Mouse (Mus musculus) hindbrain, embryonic 13.5 days (tissue): Measurements from ENCODE around the gene Klhl36. TPM values are rescaled to one million over a fixed set of nuclear protein-coding genes. Genes with fewer than 3 reads are reported as not detected.
"Not testable (repeated sequence)": the region's sequence is repeated elsewhere in the genome, so short reads cannot be mapped to it uniquely, and the experiment has no call there.

Source experiments
- ATAC-seq: fragments of 200-750 bp; cut with Nextera tagmentation; 2 replicates; pipeline ENCODE4 v1.8.0; 2017; ENCODE audit warnings: moderate TSS enrichment; ENCODE audit not compliant: low FRiP score
- H3K27ac ChIP-seq: fragments of 300-500 bp; sonication (generic); 2 replicates; pipeline ENCODE4 v1.5.1; 2015; ENCODE audit warnings: inconsistent platforms, mild to moderate bottlenecking, moderate library complexity
- H3K27me3 ChIP-seq: fragments of 300-500 bp; sonication (generic); 2 replicates; pipeline ENCODE4 v1.6.1; 2015; ENCODE audit warnings: mild to moderate bottlenecking, inconsistent platforms
- H3K36me3 ChIP-seq: fragments of 300-500 bp; sonication (generic); 2 replicates; pipeline ENCODE4 v1.6.1; 2015; ENCODE audit warnings: mild to moderate bottlenecking, inconsistent platforms
- H3K4me1 ChIP-seq: fragments of 300-500 bp; sonication (generic); replicated peaks from 2 replicates; pipeline ENCODE4 v1.6.1; 2015; ENCODE audit warnings: inconsistent platforms
- H3K4me2 ChIP-seq: fragments of 300-500 bp; sonication (generic); 2 replicates; pipeline ENCODE4 v1.6.1; 2015; ENCODE audit warnings: inconsistent platforms, mild to moderate bottlenecking, moderate library complexity
- H3K4me3 ChIP-seq: fragments of 300-500 bp; sonication (generic); 2 replicates; pipeline ENCODE4 v1.5.1; 2015; ENCODE audit warnings: mild to moderate bottlenecking, inconsistent platforms
- H3K9ac ChIP-seq: fragments of 300-500 bp; sonication (generic); 2 replicates; pipeline ENCODE4 v1.6.1; 2015; ENCODE audit warnings: mild to moderate bottlenecking, inconsistent platforms
- H3K9me3 ChIP-seq: fragments of 300-500 bp; sonication (generic); 2 replicates; pipeline ENCODE4 v1.6.1; 2016; ENCODE audit warnings: inconsistent platforms
- WGBS: fragments of 180-500 bp; shearing (Covaris S2); methylation state at CpG from one replicate; pipeline ENCODE4 v1.1.7; 2015; 5-methylcytosine and 5-hydroxymethylcytosine counted together
- polyA plus RNA-seq: library from polyadenylated mRNA; unstranded; fragments of >200 nt; fragmentation: Nextera tagmentation; extraction: Ambion mirVana; gene quantifications from 2 replicates; pipeline ENCODE4 v1.2.1, GENCODE M21; 2015

The Klhl36 gene
- polyA plus RNA-seq, 1 experiment from 2014 or later: 14.6 TPM

DNA sequence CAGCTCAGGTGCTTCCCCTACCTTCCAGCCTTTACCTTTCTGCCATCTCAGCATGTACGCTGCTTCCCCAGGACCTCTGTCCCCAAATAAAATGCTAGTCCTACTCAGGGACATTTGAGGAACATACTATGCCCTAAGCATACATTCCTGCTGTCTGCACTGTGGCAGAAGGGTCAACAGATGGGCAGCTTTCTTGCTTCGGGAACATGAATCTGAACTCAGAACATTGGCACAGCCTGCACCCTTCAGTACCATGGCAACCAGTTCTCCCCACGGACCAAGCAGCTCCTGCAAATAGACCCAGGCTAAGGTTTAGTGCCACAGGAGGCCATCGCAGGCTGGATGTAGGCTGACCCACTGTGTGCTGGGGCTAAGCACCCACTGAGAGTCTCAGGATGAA, 25.2 kb upstream of the Klhl36 start:
- 70% methylated on average over 4 of the region's 4 CpGs for WGBS
- Histone ChIP-seq H3K27ac (no peak overlapping the region), H3K4me3 (peak overlapping the region; percentile 1; the same call in 1 of the 2 replicates), H3K4me2 (peak overlapping the region; percentile 83), H3K27me3 (no peaks in the 10 kb centered on the region), H3K36me3 (peaks cover 14% of the 10 kb centered on the region; the same call in 1 of the 2 replicates), H3K4me1 (peaks cover 80% of the 10 kb centered on the region), H3K9me3 (no peaks in the 10 kb centered on the region), H3K9ac (peak overlapping the region; percentile 87)
- no peak for ATAC-seq

- Histone ChIP-seq H3K36me3 (peaks cover 14% of the 10 kb centered on the region; the same call in 1 of the 2 replicates), H3K4me2 (peak overlapping the region; percentile 83), H3K9ac (peak overlapping the region; percentile 87), H3K4me3 (peak overlapping the region; percentile 76), H3K9me3 (no peaks in the 10 kb centered on the region), H3K27me3 (no peaks in the 10 kb centered on the region), H3K4me1 (peaks cover 72% of the 10 kb centered on the region), H3K27ac (peak overlapping the region; percentile 88)
- 34% methylated on average over 10 of the region's 10 CpGs for WGBS
- ATAC-seq: no peak
These were observed 24.5 kb upstream of the Klhl36 start for GRCm38 (mm10) chr8:119837553-119838071.

- H3K27me3 ChIP-seq: no peaks in the 10 kb centered on the region
- H3K4me3 ChIP-seq: peak overlapping the region; percentile 76
- H3K36me3 ChIP-seq: peaks cover 14% of the 10 kb centered on the region; the same call in 1 of the 2 replicates
- peak overlapping the region; percentile 87 for H3K9ac ChIP-seq
- peaks cover 64% of the 10 kb centered on the region for H3K4me1 ChIP-seq
- ATAC-seq: no peak
- peak overlapping the region; percentile 88 for H3K27ac ChIP-seq
- WGBS: 46% methylated on average over 19 of the region's 19 CpGs
- H3K4me2 ChIP-seq: peak overlapping the region; percentile 83
- H3K9me3 ChIP-seq: no peaks in the 10 kb centered on the region
These were observed 23.7 kb upstream of the Klhl36 start for GRCm38 (mm10) chr8:119838100-119838982.

DNA sequence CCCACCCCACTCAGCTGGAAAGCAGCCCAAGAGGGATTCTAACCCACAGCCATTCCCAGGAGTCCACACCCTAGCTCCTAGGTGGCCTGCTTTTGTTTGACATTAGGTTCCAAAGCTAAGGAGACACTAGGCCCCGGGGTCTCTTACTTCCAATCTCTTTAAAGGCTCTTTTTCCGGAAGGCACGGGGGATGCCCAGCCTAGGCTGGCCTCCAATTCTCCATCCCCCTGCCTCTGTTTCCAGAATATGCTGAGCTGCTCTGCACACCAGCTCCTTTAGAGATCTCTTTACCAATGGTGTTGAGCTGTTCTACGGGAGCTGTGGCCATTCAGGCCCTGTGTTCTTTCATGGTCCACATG, 23.1 kb upstream of the Klhl36 start:
- Histone ChIP-seq H3K4me1 (peaks cover 58% of the 10 kb centered on the region), H3K36me3 (peaks cover 14% of the 10 kb centered on the region; the same call in 1 of the 2 replicates), H3K9ac (peak overlapping the region; percentile 87), H3K27me3 (no peaks in the 10 kb centered on the region), H3K4me2 (peak overlapping the region; percentile 83), H3K9me3 (no peaks in the 10 kb centered on the region), H3K4me3 (peak overlapping the region; percentile 76), H3K27ac (peak overlapping the region; percentile 88)
- ATAC-seq: no peak
- 45% methylated on average over 4 of the region's 4 CpGs for WGBS

GRCm38 (mm10) chr8:119839419-119840021, 22.5 kb upstream of the Klhl36 start:
- peaks cover 58% of the 10 kb centered on the region for H3K4me1 ChIP-seq
- ATAC-seq: peak; percentile 27; the same call in 1 of the 2 replicates
- no peaks in the 10 kb centered on the region for H3K27me3 ChIP-seq
- peak overlapping the region; percentile 83 for H3K4me2 ChIP-seq
- peaks cover 12% of the 10 kb centered on the region; the same call in 1 of the 2 replicates for H3K36me3 ChIP-seq
- 8% methylated on average over 14 of the region's 14 CpGs for WGBS
- no peaks in the 10 kb centered on the region for H3K9me3 ChIP-seq
- peak overlapping the region; percentile 76 for H3K4me3 ChIP-seq
- H3K27ac ChIP-seq: peak overlapping the region; percentile 88
- peak overlapping the region; percentile 87 for H3K9ac ChIP-seq

GRCm38 (mm10) chr8:119840275-119840808, 21.7 kb upstream of the Klhl36 start, which contains the start of gene Cotl1:
Gene Cotl1 (minus strand): TSS chr8:119840544.
- Histone ChIP-seq H3K27ac (peak within 1 kb of the TSS; percentile 88), H3K4me1 (peaks cover 52% of the 10 kb centered on the region), H3K4me3 (peak within 1 kb of the TSS; percentile 76), H3K27me3 (no peaks in the 10 kb centered on the region), H3K9ac (peak within 1 kb of the TSS; percentile 87), H3K4me2 (peak within 1 kb of the TSS; percentile 83), H3K9me3 (no peaks in the 10 kb centered on the region), H3K36me3 (peaks cover 6% of the 10 kb centered on the region; the same call in 1 of the 2 replicates)
- WGBS: under 1% methylated on average over 57 of the region's 57 CpGs
- ATAC-seq: peak; percentile 94

DNA sequence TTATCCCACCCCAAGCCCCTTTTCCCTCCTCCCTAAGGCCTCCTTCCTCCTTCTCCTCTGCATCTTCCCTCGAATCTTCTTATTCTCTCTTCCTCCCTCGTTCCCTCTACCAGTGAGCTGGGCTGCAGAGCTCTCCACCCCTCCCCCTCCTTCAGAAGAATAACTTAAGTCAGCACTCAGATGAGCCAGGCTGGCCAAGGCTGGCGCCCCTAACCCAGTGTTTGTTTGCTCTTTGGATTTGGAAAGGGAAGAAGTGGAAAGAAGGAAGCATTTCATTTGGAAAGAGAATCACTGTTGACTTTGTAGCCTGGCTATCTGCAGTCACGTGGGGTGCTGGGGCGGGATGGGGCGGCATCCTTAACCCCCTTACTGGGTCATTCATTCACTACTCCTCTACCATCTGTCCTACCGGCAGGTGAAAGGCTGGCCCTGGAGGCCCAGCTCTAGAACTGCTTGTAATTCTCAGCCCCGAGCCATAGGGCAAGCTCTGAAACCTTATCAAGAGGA, 21.1 kb upstream of the Klhl36 start:
- H3K4me1 ChIP-seq: peaks cover 46% of the 10 kb centered on the region
- peak overlapping the region; percentile 87 for H3K9ac ChIP-seq
- peak; percentile 30 for ATAC-seq
- WGBS: 9% methylated on average over 8 of the region's 8 CpGs
- peak overlapping the region; percentile 83 for H3K4me2 ChIP-seq
- peak overlapping the region; percentile 88 for H3K27ac ChIP-seq
- H3K9me3 ChIP-seq: no peaks in the 10 kb centered on the region
- no peaks in the 10 kb centered on the region for H3K27me3 ChIP-seq
- H3K36me3 ChIP-seq: peaks cover 6% of the 10 kb centered on the region; the same call in 1 of the 2 replicates
- H3K4me3 ChIP-seq: peak overlapping the region; percentile 76

DNA sequence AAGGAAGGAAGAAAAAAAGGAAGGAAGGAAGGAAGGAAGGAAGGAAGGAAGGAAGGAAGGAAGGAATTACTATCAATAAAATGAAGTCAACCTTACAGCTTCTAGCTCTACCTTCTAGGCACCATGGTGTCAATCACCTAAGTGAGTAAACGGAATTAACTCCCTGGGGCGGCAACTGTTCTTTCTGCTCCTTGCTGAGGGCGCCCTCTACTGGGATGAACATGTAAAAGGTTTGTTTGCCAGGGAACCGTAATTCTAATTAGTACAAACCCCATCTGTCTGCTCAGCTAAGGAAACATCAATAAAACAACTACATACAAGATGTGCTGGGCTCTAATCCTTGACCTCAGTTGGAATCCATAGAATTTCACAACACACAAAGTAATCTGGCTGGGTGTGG, 18.6 kb upstream of the Klhl36 start:
- Histone ChIP-seq H3K36me3 (no peaks in the 10 kb centered on the region), H3K27ac (no peak overlapping the region), H3K27me3 (no peaks in the 10 kb centered on the region), H3K4me1 (peaks cover 21% of the 10 kb centered on the region), H3K9me3 (no peaks in the 10 kb centered on the region), H3K9ac (no peak overlapping the region), H3K4me3 (no peak overlapping the region), H3K4me2 (no peak overlapping the region)
- WGBS: 0% methylated on average over 4 of the region's 4 CpGs
- no peak for ATAC-seq

DNA sequence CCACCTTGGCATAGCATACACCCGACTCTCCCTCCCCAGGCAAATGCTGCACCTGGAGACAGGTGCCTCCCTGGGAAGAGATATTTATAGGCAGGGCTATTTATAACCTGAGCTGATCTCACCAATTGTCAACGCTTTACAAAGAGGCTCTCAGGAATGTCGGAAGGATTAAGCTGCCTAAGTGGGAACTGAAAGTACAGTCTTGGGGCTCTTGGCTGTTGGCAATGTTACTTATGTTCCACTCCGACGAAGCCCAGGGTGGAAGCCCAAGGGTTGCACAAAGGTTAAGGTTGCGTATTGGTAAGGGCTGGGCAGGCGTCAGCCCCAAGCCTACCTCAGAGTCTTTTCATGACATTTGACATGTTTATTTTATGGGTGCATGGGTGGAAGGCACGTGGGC, 17.5 kb upstream of the Klhl36 start:
- no peak overlapping the region for H3K4me2 ChIP-seq
- H3K27ac ChIP-seq: no peak overlapping the region
- H3K4me3 ChIP-seq: no peak overlapping the region
- no peaks in the 10 kb centered on the region for H3K27me3 ChIP-seq
- no peaks in the 10 kb centered on the region for H3K9me3 ChIP-seq
- ATAC-seq: no peak
- no peaks in the 10 kb centered on the region for H3K36me3 ChIP-seq
- H3K9ac ChIP-seq: no peak overlapping the region
- WGBS: 55% methylated on average over 8 of the region's 8 CpGs
- H3K4me1 ChIP-seq: peaks cover 10% of the 10 kb centered on the region

GRCm38 (mm10) chr8:119845741-119846140, 16.3 kb upstream of the Klhl36 start:
- H3K4me2 ChIP-seq, H3K4me3 ChIP-seq, H3K9ac ChIP-seq, ATAC-seq, H3K27ac ChIP-seq, H3K9me3 ChIP-seq, H3K4me1 ChIP-seq, H3K36me3 ChIP-seq, H3K27me3 ChIP-seq: not testable (repeated sequence)
- WGBS: 87% methylated on average over 7 of the region's 7 CpGs

DNA sequence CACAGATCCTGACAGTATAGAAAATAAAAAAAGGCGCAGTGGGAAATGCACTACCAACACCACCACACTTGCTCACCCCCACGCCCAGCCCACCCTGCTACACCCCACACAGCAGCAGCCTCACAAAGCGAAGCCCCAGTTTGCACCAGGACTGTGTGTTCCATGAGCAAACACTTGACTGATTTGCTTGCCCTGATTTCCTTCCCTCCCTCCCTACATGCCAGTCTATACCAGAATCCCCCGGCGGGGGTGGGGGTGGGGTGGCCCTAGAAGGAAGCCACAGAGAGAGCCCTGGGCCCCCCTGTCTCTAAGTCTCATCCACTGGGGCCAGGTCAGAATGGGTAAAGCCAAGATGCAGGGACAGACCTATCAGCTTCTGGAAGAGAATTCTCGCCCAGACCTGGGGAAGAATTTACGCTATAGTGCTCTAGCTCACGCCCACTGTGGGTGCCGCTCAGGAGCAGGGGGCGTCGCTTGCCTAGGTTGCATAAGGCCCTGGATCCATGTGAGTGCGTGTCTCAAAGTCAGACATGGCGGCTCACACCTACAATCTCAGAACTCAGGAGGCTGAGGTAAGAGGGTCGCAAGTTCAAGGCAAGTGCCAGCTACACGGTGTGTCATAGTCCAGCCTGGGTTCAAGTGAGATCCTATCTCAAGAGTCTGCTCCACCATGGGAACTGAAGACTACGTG, 14.7 kb upstream of the Klhl36 start:
- Histone ChIP-seq H3K4me2 (no peak overlapping the region), H3K36me3 (no peaks in the 10 kb centered on the region), H3K27me3 (no peaks in the 10 kb centered on the region), H3K9ac (no peak overlapping the region), H3K27ac (no peak overlapping the region), H3K4me3 (no peak overlapping the region), H3K4me1 (no peaks in the 10 kb centered on the region), H3K9me3 (no peaks in the 10 kb centered on the region)
- 90% methylated on average over 16 of the region's 16 CpGs for WGBS
- ATAC-seq: no peak
